Mouse (Mus musculus) bone marrow macrophage, adult 2 months (primary cell): ENCODE measurements around the gene Olfr1445.

Experiments
- CTCF ChIP-seq: IDR thresholded peaks from 2 replicates; pipeline ENCODE4 v1.5.1; 2012; ENCODE audit warnings: low read depth, mild to moderate bottlenecking, low read length, moderate library complexity
- POLR2A ChIP-seq: IDR thresholded peaks from 2 replicates; pipeline ENCODE4 v1.6.1; 2012; ENCODE audit warnings: mild to moderate bottlenecking, low read depth, low read length, borderline replicate concordance

DNA sequence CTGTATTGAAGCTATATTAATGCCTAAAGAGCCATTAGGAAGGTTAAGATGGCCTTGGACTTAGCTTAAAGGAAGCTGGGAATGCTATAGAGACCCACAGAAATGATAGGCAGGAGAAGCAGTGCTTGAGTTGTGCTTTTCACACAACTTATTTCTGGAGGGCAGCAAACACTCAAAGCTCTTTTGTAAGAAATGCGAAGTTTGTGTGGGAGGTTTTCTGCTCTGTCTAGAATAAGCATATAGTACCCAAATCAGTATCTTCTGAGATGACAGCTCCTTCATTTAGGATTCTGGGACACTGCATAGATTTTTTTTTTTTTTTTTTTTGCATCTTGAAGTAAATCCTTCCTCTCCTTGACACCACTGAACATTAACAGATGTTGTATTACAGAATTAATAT is 45.1 kb upstream of the Olfr1445 start:
- TF ChIP-seq POLR2A = no peak
- no peak for TF ChIP-seq CTCF
